Mouse (Mus musculus): ENCODE data around the gene Cdk5rap2.

GRCm38 (mm10) chr4:70258826-70259225 lies 151.4 kb downstream of the Cdk5rap2 start:
- TF ChIP-seq POLR2A (IDR thresholded peaks at IDR 0.05; ENCODE audit: low read depth, low read length): no peak
- TF ChIP-seq CTCF (IDR thresholded peaks at IDR 0.05; ENCODE audit: extremely low read depth, insufficient read depth, insufficient read length, insufficient replicate concordance): no peak
